Mouse (Mus musculus) adrenal gland (tissue): ENCODE data around the gene Gm2a.

ENCODE experiments used
- intact Hi-C: fragments of 180-260 bp; cut with DNase I; formaldehyde crosslinking; loops from one replicate; pipeline ENCODE4 v1.15.1; 2025

Gm2a gene

DNA sequence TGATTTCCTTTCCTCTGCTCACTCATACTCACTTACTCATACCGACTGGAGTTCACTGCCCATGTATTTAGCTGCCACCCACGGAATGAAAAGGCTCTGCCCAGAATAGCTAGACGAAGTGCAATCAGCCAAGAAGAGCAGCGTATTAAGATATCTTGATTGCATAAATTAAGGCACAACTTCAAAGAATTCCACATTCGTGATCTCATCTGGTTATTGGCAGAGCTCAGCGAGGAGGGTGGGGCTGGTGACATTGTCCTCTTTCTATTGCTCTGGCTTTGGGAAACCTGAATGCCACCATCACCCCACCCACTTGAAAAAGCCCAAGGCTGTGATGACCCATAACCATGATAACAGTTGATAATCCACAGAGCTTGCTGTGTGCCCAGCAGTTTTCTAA, 30.0 kb downstream of the Gm2a start:
- intact Hi-C loops = no loop called here

DNA sequence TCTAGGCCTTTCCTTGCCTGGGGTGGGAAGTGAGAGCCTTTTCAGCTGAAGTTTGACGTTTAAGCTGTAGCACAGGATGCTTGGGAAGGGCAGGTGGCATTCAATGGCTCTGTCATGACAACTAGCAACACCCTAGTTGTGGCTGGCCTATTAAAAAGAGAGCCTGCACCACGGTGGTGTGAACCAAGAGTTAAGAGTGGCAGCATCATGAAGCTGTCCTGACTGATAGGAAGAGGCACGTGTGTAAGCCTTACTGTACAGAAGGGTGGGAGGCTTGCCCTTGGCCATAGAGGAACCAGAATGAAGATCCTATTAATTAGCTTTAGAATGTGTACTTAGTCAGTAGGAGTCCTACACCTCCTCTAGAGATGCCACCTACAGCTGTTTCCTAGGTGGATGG, 30.5 kb downstream of the Gm2a start:
- intact Hi-C loops = no loop called here

DNA sequence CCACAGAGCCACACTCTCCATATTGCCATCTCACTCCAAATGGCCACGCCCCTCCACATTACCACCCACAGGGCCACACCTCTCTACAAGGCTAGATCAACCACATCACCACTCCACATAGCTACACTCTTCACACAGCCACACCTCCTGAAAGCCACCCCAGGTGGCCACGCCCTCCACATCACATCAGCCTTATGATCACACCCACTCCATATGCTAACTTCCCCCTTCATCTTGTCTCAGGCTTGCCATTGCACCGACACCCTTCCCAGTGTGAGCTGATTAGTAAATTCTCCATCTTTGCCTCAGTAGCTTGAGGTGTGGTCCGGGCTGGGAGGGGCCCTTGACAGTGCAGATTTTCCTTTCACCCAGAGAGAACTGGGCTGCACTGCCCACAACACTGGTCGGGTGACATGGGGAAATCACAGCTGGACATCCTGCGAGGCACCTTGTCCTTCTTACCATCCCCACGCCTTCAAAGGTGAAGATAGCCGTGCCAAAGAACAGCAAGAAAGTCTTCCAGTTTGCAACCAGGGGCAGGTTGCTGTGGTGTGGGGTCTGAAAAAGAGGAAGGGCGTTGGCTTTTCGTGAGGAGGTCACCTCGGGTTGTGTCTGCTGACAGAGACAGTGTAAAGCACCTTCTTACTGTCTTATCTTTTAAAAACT, 33.3 kb downstream of the Gm2a start:
- intact Hi-C loops = no loop called here

DNA sequence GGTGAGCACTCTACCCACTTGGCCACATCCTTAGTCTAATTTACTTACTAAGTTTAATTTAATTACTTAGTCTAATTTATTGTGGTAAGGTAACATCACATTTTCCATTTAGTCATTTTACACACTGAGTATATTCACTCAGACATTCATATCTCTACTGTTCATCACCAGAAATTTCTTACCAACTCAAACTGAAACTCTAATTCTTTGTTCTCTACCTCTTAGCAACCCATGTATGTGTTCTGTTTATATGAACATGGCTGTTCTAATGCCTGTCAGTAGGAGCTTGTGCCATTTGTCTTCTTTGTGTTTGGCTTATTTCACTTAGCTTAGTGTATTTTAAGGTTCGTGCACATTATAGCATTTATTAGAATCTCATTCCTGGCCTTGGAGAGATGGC, 34.0 kb downstream of the Gm2a start:
- intact Hi-C loops = no loop called here

DNA sequence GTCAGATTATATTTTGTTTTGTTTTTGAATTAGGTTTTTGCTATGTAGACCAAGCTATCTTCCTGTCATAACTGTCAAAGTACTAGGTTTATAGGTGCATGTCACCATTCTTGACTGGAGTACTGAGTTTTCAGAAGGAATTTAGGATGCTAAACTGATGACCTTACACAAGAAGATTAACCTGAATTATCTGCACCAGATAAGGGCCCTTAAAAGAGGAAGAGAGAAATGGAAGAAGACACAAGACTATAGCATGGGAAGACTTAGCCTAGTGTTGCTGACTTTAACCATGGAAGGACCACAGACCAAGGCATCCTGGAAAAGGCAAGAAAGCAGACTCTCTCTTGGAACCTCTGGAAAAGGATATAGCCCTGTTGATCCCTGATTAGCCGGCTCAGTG, 35.3 kb downstream of the Gm2a start:
- intact Hi-C loops = no loop called here

DNA sequence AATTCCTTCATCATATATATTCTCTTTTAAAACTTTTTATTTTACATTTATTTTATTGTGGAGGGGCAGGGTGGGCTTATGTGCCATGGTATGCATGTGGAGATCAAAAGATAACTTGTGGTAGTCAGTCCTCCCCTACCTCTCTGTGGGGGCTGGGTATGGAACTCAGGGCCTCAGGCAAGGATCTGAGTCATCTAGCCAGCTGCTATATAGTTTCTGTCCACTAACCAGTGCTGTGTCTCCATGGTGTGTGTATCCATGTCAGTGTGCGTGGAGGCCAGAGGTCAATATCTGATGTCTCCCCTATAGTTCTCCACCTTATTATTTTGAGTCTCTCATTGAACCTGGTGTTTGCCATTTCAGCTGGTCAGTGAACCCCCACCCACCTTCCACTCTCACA, 36.5 kb downstream of the Gm2a start:
- intact Hi-C loops = no loop called here

DNA sequence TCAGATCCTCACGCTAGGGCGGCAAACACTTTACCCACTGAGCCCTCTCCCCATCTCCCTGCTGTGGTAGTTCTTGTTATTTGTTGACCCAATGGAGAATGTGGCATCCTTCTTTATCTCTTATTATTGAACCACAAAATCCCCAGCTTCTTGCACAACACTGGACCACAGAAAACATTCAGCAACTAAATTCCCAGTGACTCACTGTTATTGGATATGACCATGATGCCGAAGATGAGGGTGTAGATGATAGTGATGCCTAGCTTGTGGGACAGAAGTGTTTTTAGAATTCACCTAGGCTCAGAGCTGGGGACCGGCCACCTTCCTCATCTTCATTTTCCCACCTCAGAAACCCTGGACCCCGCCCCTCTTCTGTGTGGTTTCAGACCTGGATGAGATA, 37.0 kb downstream of the Gm2a start:
- intact Hi-C loops = no loop called here

DNA sequence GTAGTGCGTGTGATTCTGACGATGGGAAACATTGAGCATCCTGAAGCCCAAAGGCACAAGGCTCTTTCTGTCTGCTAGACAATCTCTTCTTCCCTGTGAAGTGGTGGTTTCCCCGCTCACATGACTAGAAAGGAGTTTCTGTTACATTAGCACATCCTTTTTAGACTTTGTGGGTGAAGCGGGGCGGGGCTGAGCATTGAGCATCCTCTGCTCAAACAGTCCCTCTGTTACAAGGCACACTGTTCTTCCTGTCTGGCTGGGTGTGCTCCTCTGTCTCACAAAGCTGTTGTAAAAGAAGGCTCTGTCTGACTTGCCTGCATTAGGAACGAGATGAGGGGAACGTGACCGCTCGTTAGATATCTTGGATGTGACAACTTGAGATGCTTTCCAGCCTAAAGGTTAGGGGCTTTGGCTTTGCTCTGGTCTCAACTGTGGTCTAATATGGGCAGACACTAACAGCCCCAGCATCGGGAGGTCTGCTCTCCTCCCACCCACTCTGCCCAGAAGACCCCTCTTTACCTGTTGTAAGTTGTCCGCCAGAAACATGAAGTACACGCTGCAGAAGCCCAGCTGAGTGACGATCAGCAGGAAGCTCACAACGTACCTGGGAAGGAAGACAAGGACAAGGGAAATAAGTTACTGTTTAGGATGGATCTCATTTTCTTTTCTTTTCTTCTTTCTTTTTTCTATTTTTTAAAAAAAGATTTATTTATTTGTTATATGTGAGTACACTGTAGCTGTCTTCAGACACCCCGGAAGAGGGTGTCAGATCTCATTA, 39.0 kb downstream of the Gm2a start:
- intact Hi-C loops = no loop called here

DNA sequence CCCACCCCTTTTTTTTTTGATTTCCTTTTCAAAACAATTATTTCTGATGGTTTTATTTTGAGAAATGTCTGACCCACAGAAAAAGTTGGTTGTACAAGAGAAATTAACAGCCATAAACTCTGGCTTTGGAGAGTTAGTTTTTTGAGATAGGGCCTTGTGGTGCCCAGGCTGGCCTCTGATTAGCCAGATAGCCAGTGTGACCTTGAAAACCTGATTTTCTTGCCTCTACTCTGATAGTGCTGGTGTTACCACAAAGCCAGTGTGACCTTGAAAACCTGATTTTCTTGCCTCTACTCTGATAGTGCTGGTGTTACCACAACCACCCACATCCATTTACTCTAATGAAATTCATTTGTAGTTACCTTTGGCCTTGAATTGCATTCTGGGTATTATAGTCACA, 39.7 kb downstream of the Gm2a start:
- intact Hi-C loops = no loop called here

DNA sequence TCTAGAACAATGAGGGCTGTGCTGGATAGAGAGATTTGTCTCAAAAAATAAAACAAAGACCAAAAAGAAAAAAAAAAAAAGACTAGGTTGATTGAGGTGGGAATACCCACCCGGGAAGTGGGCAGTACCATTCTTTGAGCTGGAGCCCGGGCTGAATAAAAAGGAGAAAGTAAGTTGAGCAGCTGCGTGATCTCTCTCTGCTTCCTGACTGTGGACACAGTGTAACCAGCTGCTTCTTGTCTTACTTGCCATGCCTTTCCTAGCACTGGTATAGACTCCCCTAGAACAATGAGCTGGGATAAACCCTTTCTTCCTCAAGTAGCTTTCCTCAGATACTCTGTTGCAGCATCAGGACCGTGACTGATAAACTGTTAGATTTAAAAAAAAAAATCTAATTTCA, 43.6 kb downstream of the Gm2a start:
- intact Hi-C loops = no loop called here

DNA sequence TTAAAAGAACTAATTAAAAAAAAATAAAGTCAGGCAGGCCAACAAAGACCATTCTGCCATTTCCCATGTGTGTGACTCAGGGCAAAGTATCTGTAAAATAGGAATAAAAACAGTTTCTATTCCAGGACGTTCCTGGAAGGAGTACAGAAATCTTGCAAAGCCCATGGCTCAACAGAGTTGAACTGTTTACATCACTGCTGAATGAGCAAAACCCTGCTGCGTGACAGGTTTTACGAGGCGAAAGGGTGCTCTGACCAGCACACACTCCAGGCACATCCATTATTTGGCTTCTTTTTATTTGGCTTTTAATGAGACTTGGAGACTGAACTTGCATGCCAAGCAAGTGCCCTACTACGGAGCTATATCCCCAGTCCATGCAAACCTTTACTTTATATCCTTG, 46.1 kb downstream of the Gm2a start:
- intact Hi-C loops = no loop called here

DNA sequence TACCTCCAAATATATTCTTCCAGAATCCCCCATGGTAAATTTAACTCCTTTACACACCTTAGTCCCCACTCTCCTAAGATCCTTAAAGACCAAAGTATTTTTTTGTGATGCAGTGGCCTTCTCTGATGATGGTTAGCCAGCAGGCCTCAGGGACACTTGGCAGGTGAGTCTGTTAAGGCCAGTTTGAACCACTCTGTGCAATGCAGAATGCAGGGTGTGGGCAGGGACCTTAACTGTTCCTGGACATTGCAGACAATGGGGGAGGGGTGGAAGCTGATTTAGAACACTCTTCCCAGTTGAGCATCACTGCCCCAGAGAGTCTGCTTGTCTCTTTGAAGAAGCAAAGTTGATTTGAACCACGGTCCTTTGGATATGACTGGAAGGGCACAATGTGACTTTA, 48.9 kb downstream of the Gm2a start:
- intact Hi-C loops = no loop called here

DNA sequence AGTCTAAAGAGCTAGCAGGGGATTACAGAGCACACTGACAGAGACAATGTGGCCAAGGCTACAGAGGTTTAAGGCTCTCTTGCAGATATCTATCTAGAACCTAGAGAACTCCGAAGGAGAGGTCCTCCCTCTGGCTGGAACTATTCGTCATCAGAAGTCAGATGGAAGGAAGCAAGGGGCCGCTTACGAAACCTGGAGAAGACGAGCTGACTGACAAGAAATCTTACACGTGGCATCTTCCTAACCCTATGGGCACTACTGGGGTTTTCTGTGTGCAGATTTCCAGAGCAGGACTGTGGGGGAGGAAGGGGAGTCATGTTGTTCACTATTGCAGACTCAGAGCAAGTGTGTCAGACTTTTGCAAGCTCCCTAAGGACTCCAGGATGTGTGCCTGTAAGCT, 49.5 kb downstream of the Gm2a start:
- intact Hi-C loops = no loop called here

DNA sequence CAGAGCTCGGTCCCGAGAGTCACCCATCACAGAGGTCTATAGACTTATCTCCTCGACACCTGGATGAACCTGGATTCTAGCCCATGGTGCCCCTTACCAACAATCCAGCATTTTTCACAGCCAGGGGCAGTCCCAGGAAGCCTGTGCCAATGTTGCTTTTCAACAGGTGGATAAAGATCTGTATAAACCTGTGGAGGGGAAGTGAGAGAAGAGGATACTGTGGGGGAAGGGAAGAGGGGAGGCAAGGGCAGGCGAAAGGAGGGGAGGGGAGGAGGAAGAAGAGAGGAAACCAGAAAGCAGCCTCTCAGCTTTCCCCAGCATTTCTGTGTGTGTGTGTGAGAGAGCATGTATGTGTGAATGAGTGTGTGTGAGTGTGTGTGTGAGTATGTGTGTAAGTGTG, 50.5 kb downstream of the Gm2a start:
- intact Hi-C loops = no loop called here

DNA sequence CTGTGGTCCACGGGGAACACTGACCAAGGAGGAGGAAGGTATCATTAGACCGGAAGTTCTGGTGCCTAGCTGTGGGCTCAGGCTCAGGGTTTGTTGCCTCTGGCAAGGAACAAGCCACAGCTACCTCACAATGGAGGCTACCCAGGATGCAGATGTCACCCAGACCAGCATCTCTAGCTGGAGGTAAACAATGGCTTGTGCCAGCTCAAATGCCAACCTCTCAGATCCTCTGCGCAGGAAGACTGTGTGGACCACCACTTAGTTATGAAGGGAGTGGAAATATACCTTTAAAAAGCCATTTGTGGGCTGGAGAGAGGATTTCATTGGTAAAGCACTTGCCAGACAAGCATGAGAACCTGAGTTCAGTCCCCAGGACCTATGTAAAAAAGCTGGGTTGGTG, 53.7 kb downstream of the Gm2a start, which contains the start of gene Slc36a3:
Slc36a3 (minus strand) TSS at position 101 of the 400 bp plus-strand sequence.
- intact Hi-C loops = loop anchor here (10.0 kb wide), 1 partner anchor 157 kb away; no protein-coding TSS in a partner anchor

DNA sequence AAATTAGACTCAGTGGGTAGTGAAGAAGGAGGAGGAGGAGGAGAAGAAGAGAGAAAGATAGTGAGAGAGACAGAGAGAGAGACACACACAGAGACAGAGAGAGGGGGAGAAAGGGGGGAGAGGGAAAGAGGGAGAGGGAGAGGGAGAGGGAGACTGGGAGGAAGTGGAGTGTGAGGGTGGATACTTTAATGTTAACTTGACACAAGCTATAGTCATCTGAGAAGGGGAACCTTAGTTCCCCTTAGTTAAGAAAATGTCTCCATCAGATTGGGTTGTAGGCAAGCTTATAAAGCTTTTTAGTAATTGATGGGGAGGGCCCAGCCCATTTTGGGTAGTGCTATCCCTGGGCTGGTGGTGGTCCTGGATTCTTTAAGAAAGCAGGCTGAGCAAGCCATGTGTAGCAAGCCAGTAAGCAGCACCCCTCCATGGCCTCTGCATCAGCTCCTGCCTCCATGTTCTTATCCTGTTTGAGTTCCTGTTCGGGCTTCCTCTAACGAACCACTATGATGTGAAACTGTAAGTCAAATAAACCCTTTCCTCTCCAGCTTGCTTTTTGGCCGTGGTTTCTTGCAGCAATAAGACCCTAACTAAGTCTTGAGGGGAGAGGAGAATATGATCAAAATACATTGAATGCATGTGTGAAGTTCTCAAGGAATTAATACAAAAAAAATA, 56.6 kb downstream of the Gm2a start:
- intact Hi-C loops = loop anchor here (5.0 to 10.0 kb wide), 2 partner anchors 62 to 160 kb away; no protein-coding TSS in a partner anchor

DNA sequence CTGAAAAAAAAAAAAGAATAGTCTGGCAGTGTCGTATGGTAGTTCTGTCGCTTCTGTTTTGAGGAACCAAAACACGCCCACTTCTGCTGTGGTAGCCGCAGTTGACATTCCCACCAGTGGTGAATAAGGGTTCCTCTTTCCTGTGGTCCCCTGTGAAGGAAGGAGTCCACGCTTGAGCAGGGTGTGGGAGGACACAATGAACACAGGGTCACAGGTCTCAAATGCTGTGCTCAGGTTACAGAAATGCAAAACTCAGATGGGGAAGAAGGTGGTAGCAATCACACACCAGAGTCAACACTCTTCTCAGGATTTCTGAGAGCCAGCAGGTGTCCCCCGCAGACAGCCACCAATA, 57.1 kb downstream of the Gm2a start:
- intact Hi-C loops = loop anchor here (5.0 to 10.0 kb wide), 2 partner anchors 63 to 160 kb away; no protein-coding TSS in a partner anchor

DNA sequence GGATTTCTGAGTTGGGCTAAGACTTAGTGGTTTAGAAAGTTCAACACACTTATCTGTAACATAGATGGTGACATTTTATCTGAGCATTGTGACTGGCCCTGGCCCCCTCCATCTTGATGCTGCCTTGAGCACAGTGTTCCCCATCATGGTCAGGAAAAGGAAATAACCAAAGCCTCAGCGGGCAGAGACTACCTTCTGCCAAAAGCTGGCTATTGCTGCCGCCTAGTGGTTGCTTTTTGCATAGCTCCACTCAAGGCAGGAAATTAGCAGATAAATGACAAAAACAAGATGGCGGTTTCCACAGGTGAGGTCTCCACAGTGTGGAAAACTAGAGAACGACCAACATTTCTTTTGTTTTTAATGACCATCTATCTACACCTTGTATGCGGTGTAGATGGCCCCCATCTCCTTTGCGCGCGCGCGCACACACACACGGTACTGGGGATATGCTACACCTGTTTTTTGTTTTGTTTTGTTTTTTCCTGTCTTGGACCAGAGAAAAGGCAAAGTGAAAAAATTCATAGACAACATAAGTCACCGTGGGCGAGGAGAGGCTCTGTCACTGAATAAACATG, 61.0 kb downstream of the Gm2a start:
- intact Hi-C loops = loop anchor here (5.0 to 10.0 kb wide), 2 partner anchors 67 to 164 kb away; no protein-coding TSS in a partner anchor
